Mouse (Mus musculus) kidney, adult 2 months (tissue): ENCODE measurements around the gene Slc39a10. TPM values are rescaled to one million over a fixed set of nuclear protein-coding genes. Genes with fewer than 3 reads are reported as not detected.

Source experiments
- DNase-seq: peaks from one replicate; pipeline ENCODE4 v3.0.0; 2021
- H3K27ac ChIP-seq: fragments of 200-500 bp; 2 replicates; pipeline ENCODE4 v1.5.1; 2012; ENCODE audit warnings: low read depth, low read length, control low read depth, inconsistent platforms; ENCODE audit not compliant: insufficient read depth
- H3K27me3 ChIP-seq: fragments of 200-500 bp; replicated peaks from 2 replicates; pipeline ENCODE4 v1.6.1; 2012; ENCODE audit warnings: mild to moderate bottlenecking, moderate library complexity, low read length, inconsistent platforms; ENCODE audit not compliant: control insufficient read depth, insufficient read depth
- H3K36me3 ChIP-seq: fragments of 200-500 bp; 2 replicates; pipeline ENCODE4 v1.6.1; 2012; ENCODE audit warnings: mild to moderate bottlenecking, moderate library complexity, low read length, inconsistent platforms; ENCODE audit not compliant: control insufficient read depth, insufficient read depth
- H3K4me1 ChIP-seq: fragments of 200-500 bp; 2 replicates; pipeline ENCODE4 v1.6.1; 2011; ENCODE audit warnings: low read length; ENCODE audit not compliant: control insufficient read depth, insufficient read depth
- H3K4me3 ChIP-seq: fragments of 200-500 bp; 2 replicates; pipeline ENCODE4 v1.5.1; 2011; ENCODE audit warnings: mild to moderate bottlenecking, low read depth, low read length, control low read depth; ENCODE audit not compliant: insufficient read depth
- CTCF ChIP-seq: fragments of 200-500 bp; conservative IDR thresholded peaks from 2 replicates; pipeline ENCODE4 v1.5.1; 2011; ENCODE audit warnings: low read depth, mild to moderate bottlenecking, control low read depth, low read length, moderate library complexity, mixed read lengths; ENCODE audit not compliant: insufficient read depth, insufficient read length
- POLR2A ChIP-seq: fragments of 200-500 bp; IDR thresholded peaks from one replicate; pipeline ENCODE4 v1.6.1; 2011; ENCODE audit warnings: low read depth, low read length, control low read depth
- WGBS: fragments of 180-500 bp; shearing (Covaris S2); methylation state at CpG from one replicate; pipeline ENCODE4 v1.1.7; 2018; 5-methylcytosine and 5-hydroxymethylcytosine counted together
- polyA plus RNA-seq: library from polyadenylated mRNA; depleted of rRNA; stranded (reverse); fragments of >200 nt; gene quantifications from 2 replicates; pipeline ENCODE4 v1.2.3, GENCODE M21; 2012

The Slc39a10 gene
- polyA plus RNA-seq, 1 experiment: 8.1 TPM

DNA sequence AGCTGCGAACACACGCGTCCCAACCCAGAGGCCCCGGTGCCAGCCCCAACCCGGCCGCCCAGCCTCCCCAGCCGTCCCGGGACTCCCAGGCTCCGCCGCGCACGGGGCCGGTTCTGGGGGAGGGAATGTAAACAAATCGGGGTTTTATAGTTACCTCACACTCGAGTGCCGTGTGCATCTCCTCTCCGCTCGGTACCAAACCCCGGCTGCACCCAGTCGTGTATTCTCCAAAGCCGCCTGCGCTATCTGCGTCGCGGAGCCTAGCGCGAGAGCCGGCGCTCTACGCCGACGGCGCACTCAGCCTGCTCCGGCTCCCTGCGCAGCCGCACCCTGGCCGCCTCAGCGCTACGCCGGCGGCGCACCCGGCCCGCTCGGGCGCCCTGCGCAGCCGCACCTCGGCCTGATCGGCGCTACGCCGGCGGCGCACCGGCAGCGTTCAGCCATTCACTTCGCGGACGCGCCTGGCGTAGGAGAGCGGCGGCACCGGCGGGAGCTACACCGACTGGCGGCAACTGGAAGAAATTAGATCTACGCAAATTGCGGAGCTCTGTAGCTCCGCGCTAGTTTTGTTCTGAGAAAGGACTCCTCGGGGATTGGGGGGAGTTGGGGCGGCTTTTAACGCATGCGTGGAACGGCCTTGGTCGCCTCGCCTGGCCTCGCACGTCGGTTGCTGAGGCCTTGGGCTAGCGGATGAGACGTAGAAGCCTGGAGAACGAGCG lies 39.2 kb downstream of the Slc39a10 start:
- TF ChIP-seq CTCF (no peak), POLR2A (peak; percentile 88)

DNA sequence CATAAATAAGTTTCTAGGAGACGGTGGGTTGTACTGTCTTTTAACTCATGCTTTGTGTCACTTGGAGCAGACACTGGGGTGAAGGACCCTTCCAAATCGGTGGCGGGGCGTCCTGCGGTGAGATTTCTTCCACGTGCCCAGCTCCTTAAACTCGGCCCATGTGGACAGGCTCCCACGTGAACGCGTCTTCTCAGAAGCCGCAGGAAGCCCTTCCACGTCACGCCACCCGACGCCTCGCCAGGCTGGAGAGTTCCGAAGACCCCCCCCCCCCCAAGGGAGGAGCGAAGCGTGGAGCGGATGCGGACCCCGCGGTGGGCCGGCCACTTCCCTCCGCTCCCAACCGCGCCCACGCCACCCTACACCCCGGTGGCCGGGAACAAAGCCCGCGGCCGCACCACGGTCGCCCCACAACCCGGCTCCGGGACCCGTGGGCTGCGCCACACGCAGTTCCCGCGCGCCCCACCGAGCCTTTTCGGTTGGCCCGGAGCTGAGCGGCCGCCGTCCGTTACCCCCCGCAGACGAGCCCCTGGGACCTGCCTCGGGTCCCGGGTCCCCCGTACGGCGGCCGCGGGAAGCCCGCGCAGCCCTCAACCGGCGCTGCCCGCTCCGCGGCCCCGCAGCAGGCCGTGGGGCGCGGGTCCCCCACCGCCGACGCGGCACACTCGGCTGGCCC lies 39.9 kb downstream of the Slc39a10 start:
- TF ChIP-seq CTCF: no peak
- TF ChIP-seq POLR2A: no peak
- H3K36me3 ChIP-seq: no peaks in the 10 kb centered on the region
- DNase-seq: peak; percentile 61
- peak overlapping the region; percentile 62 for H3K4me3 ChIP-seq
- 1% methylated on average over 74 of the region's 75 CpGs for WGBS
- peaks cover 4% of the 10 kb centered on the region for H3K4me1 ChIP-seq
- H3K27ac ChIP-seq: peak overlapping the region; percentile 69
- H3K27me3 ChIP-seq: no peaks in the 10 kb centered on the region

More for the DNA sequence above, 39.2 kb downstream of the Slc39a10 start:
- no peaks in the 10 kb centered on the region for H3K27me3 ChIP-seq
- H3K36me3 ChIP-seq: no peaks in the 10 kb centered on the region
- H3K4me3 ChIP-seq: peak overlapping the region; percentile 80
- peak; percentile 98 for DNase-seq
- H3K27ac ChIP-seq: peak overlapping the region; percentile 100
- under 1% methylated on average over 86 of the region's 86 CpGs for WGBS
- H3K4me1 ChIP-seq: peaks cover 4% of the 10 kb centered on the region

DNA sequence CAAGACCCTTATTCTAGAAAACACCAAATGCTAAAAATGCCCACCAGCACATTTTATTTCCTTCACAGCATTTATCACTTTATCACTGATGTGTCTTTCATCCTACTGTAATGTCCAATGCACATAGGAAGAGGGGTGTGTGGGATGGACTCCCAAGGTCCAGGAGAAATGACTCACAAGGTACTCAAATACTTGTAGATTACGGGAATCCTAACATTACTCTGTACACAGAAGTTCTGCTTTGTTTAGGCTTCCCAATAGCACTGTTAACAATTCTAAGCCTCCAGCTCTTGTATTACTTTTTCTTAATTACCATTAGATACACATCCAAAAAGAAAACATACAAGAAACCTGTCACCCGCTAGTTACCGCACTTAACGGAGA lies 40.4 kb downstream of the Slc39a10 start:
- WGBS: 8% methylated on average over 4 of the region's 4 CpGs
- no peak for DNase-seq
- Histone ChIP-seq H3K4me1 (peaks cover 4% of the 10 kb centered on the region), H3K27ac (0 out of 2 replicates have a peak overlapping the region, but pooled peaks have one; percentile 69), H3K4me3 (peak overlapping the region; percentile 62), H3K27me3 (no peaks in the 10 kb centered on the region), H3K36me3 (no peaks in the 10 kb centered on the region)
- no peak for TF ChIP-seq CTCF
- no peak for TF ChIP-seq POLR2A

DNA sequence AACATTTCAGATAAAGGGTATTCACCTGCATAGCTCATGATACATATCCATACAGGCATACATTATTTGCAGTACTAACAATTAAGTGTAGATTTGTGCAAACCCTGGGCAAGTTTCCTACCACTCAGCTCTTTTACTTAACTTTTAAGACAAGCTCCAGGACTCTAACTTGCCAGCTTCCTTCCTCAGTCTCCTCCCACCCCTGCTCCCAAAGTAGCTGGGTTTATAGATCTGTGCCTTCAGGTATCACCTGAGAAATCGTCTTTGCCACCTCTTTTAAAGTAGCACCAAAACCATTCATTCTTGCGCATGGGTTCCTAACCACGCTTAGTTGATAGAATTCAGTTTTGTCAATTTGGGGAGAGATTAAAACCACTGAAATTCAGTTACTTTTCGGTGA lies 41.1 kb downstream of the Slc39a10 start:
- TF ChIP-seq POLR2A (no peak), CTCF (no peak)
- WGBS: 54% methylated on average over 4 of the region's 4 CpGs
- Histone ChIP-seq H3K27ac (no peak overlapping the region), H3K4me3 (no peak overlapping the region), H3K36me3 (no peaks in the 10 kb centered on the region), H3K4me1 (peaks cover 4% of the 10 kb centered on the region), H3K27me3 (no peaks in the 10 kb centered on the region)
- DNase-seq: no peak

DNA sequence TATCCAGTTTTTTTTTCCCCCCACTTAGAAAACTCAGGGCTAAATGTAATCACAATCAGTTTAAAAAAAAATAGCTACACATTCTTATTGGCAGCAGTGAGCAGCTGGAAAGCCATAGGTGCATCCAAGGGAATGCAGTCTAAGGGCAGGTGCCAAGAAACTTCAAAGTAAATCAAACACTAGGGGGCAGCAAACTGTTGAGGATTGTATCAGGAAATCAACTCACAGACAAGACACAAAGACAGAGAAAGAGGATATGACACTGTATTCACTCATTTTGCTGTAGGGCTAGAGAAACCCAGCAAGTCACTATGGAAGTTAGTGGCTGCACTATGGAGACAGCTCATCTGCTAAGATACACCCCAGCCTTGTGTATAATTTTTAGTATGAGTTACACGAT lies 42.9 kb downstream of the Slc39a10 start:
- peaks cover 2% of the 10 kb centered on the region for H3K4me1 ChIP-seq
- peak; percentile 92 for DNase-seq
- H3K27ac ChIP-seq: no peak overlapping the region
- no peaks in the 10 kb centered on the region for H3K27me3 ChIP-seq
- TF ChIP-seq POLR2A (no peak), CTCF (peak; percentile 46)
- no peaks in the 10 kb centered on the region for H3K36me3 ChIP-seq
- no peak overlapping the region for H3K4me3 ChIP-seq
- WGBS: 55% methylated on average over 1 of the region's 1 CpGs

DNA sequence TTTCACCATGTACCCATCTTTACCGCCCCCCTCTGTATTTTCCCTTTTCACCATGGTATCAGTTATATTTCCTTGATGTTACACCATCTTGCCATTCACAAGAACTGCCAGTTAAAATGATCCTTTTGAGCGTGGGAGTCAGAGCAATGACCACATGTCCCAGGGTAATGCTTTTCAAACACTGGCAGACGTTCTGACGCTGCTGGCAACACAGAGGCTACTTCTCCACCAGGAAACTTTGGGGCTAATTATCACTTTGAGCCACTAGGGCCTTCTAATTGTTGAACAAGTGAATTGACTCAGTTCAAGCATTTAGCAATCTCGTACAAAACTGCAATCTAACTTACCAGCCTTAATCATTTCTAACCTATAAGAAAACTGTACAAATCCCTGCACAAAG lies 47.4 kb downstream of the Slc39a10 start:
- H3K36me3 ChIP-seq: no peaks in the 10 kb centered on the region
- DNase-seq: no peak
- 64% methylated on average over 5 of the region's 5 CpGs for WGBS
- H3K27ac ChIP-seq: no peak overlapping the region
- TF ChIP-seq CTCF: no peak
- TF ChIP-seq POLR2A: no peak
- no peaks in the 10 kb centered on the region for H3K27me3 ChIP-seq
- H3K4me3 ChIP-seq: no peak overlapping the region
- H3K4me1 ChIP-seq: no peaks in the 10 kb centered on the region

DNA sequence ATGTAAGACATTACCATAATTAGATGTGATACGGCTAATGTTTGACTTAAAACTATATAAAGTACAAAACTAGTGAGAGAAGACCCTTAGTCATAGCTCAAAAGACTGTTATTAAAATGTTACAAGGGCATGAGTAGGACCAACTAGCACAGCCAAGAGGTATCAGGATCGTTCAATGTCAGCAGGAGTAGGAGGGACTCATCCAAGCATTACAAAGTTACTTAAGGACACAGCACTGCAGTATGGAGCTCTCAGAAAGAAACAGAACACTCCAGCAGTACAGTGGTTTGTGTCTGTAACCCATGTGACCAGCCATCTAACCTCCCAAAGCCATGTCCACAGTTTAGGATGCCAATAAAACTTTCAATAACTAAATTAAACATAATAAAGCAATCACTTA lies 48.4 kb downstream of the Slc39a10 start:
- DNase-seq: no peak
- TF ChIP-seq CTCF: no peak
- TF ChIP-seq POLR2A: no peak
- 50% methylated on average over 2 of the region's 2 CpGs for WGBS
- Histone ChIP-seq H3K27me3 (no peaks in the 10 kb centered on the region), H3K27ac (no peak overlapping the region), H3K36me3 (no peaks in the 10 kb centered on the region), H3K4me3 (no peak overlapping the region), H3K4me1 (no peaks in the 10 kb centered on the region)
